Mouse (Mus musculus): ENCODE measurements around the gene Mgat4a. TPM values are rescaled to one million over a fixed set of nuclear protein-coding genes. Genes with fewer than 3 reads are reported as not detected.
"Not testable (repeated sequence)": the region's sequence is repeated elsewhere in the genome, so short reads cannot be mapped to it uniquely, and the experiment has no call there.

The Mgat4a gene
- polyA plus RNA-seq, 1 experiment from 2014 or later = 4.2 TPM

- Histone ChIP-seq H3K4me1 (no peaks in the 10 kb centered on the region), H3K27ac (no peak overlapping the region), H3K9ac (no peak overlapping the region), H3K27me3 (replicated peaks) (no peaks in the 10 kb centered on the region), H3K4me3 (no peak overlapping the region), H3K9me3 (no peaks in the 10 kb centered on the region), H3K4me2 (replicated peaks) (no peak overlapping the region), H3K36me3 (no peaks in the 10 kb centered on the region)
- ATAC-seq (ENCODE audit: low FRiP score, low read depth) = no peak
Observed at GRCm38 (mm10) chr1:37526257-37526656, 14.6 kb downstream of the Mgat4a start.

- ATAC-seq (ENCODE audit: low FRiP score, low read depth) = no peak
- Histone ChIP-seq H3K4me3 (no peak overlapping the region), H3K36me3 (no peaks in the 10 kb centered on the region), H3K27ac (no peak overlapping the region), H3K4me1 (no peaks in the 10 kb centered on the region), H3K9me3 (no peaks in the 10 kb centered on the region), H3K27me3 (replicated peaks) (no peaks in the 10 kb centered on the region), H3K9ac (no peak overlapping the region), H3K4me2 (replicated peaks) (no peak overlapping the region)
- WGBS = 85% methylated on average over 4 of the region's 4 CpGs
Observed at GRCm38 (mm10) chr1:37524669-37525068, 16.1 kb downstream of the Mgat4a start.

GRCm38 (mm10) chr1:37524122-37524521, 16.7 kb downstream of the Mgat4a start:
- H3K9ac ChIP-seq; H3K36me3 ChIP-seq; ATAC-seq (ENCODE audit: low FRiP score, low read depth); H3K9me3 ChIP-seq; H3K4me2 ChIP-seq (replicated peaks); H3K4me1 ChIP-seq; H3K4me3 ChIP-seq; H3K27me3 ChIP-seq (replicated peaks); H3K27ac ChIP-seq: not testable (repeated sequence)
- WGBS = 85% methylated on average over 4 of the region's 4 CpGs

GRCm38 (mm10) chr1:37523548-37523947, 17.3 kb downstream of the Mgat4a start:
- not testable (repeated sequence) for H3K4me1 ChIP-seq; H3K4me3 ChIP-seq; H3K27ac ChIP-seq; H3K27me3 ChIP-seq (replicated peaks); H3K9me3 ChIP-seq; ATAC-seq (ENCODE audit: low FRiP score, low read depth); H3K4me2 ChIP-seq (replicated peaks); H3K9ac ChIP-seq; H3K36me3 ChIP-seq
- 86% methylated on average over 3 of the region's 3 CpGs for WGBS

- Histone ChIP-seq H3K4me2 (replicated peaks) (no peak overlapping the region), H3K9me3 (no peaks in the 10 kb centered on the region), H3K4me3 (no peak overlapping the region), H3K4me1 (no peaks in the 10 kb centered on the region), H3K36me3 (no peaks in the 10 kb centered on the region), H3K27me3 (replicated peaks) (no peaks in the 10 kb centered on the region), H3K27ac (no peak overlapping the region), H3K9ac (no peak overlapping the region)
- 90% methylated on average over 5 of the region's 5 CpGs for WGBS
- ATAC-seq (ENCODE audit: low FRiP score, low read depth) = no peak
Observed at GRCm38 (mm10) chr1:37522101-37522500, 18.7 kb downstream of the Mgat4a start.

- Histone ChIP-seq H3K27me3 (replicated peaks) (no peaks in the 10 kb centered on the region), H3K9ac (no peak overlapping the region), H3K4me3 (no peak overlapping the region), H3K36me3 (no peaks in the 10 kb centered on the region), H3K4me1 (no peaks in the 10 kb centered on the region), H3K9me3 (no peaks in the 10 kb centered on the region), H3K27ac (no peak overlapping the region), H3K4me2 (replicated peaks) (no peak overlapping the region)
- no peak for ATAC-seq (ENCODE audit: low FRiP score, low read depth)
- WGBS = 90% methylated on average over 4 of the region's 4 CpGs
Observed at GRCm38 (mm10) chr1:37518791-37519190, 22.0 kb downstream of the Mgat4a start.

GRCm38 (mm10) chr1:37518124-37518720, 22.6 kb downstream of the Mgat4a start:
- 84% methylated on average over 4 of the region's 4 CpGs for WGBS
- H3K36me3 ChIP-seq = no peaks in the 10 kb centered on the region
- no peak overlapping the region for H3K9ac ChIP-seq
- no peak overlapping the region for H3K4me2 ChIP-seq (replicated peaks)
- H3K27me3 ChIP-seq (replicated peaks) = no peaks in the 10 kb centered on the region
- ATAC-seq (ENCODE audit: low FRiP score, low read depth) = no peak
- no peak overlapping the region for H3K4me3 ChIP-seq
- no peaks in the 10 kb centered on the region for H3K9me3 ChIP-seq
- no peaks in the 10 kb centered on the region for H3K4me1 ChIP-seq
- no peak overlapping the region for H3K27ac ChIP-seq

GRCm38 (mm10) chr1:37512961-37513431, 27.8 kb downstream of the Mgat4a start:
- Histone ChIP-seq H3K4me3 (no peak overlapping the region), H3K27ac (no peak overlapping the region), H3K9ac (no peak overlapping the region), H3K4me2 (replicated peaks) (no peak overlapping the region), H3K27me3 (replicated peaks) (no peaks in the 10 kb centered on the region), H3K36me3 (no peaks in the 10 kb centered on the region), H3K9me3 (no peaks in the 10 kb centered on the region), H3K4me1 (no peaks in the 10 kb centered on the region; the same call in 1 of the 2 replicates)
- ATAC-seq (ENCODE audit: low FRiP score, low read depth) = no peak
- 88% methylated on average over 2 of the region's 2 CpGs for WGBS

GRCm38 (mm10) chr1:37512109-37512640, 28.6 kb downstream of the Mgat4a start:
- Histone ChIP-seq H3K9ac (no peak overlapping the region), H3K36me3 (no peaks in the 10 kb centered on the region), H3K4me1 (no peaks in the 10 kb centered on the region; the same call in 1 of the 2 replicates), H3K27ac (no peak overlapping the region), H3K9me3 (no peaks in the 10 kb centered on the region), H3K4me3 (no peak overlapping the region), H3K27me3 (replicated peaks) (no peaks in the 10 kb centered on the region), H3K4me2 (replicated peaks) (no peak overlapping the region)
- ATAC-seq (ENCODE audit: low FRiP score, low read depth) = no peak
- WGBS = 65% methylated on average over 5 of the region's 5 CpGs

GRCm38 (mm10) chr1:37510193-37510592, 30.6 kb downstream of the Mgat4a start:
- Histone ChIP-seq H3K4me2 (replicated peaks) (no peak overlapping the region), H3K27me3 (replicated peaks) (no peaks in the 10 kb centered on the region), H3K9ac (no peak overlapping the region), H3K4me1 (no peaks in the 10 kb centered on the region; the same call in 1 of the 2 replicates), H3K4me3 (no peak overlapping the region), H3K9me3 (peaks cover 3% of the 10 kb centered on the region; the same call in 1 of the 2 replicates), H3K27ac (no peak overlapping the region), H3K36me3 (no peaks in the 10 kb centered on the region)
- ATAC-seq (ENCODE audit: low FRiP score, low read depth) = no peak
- WGBS = 81% methylated on average over 3 of the region's 3 CpGs

GRCm38 (mm10) chr1:37509437-37509836, 31.4 kb downstream of the Mgat4a start:
- Histone ChIP-seq H3K4me3 (no peak overlapping the region), H3K4me2 (replicated peaks) (no peak overlapping the region), H3K9ac (no peak overlapping the region), H3K4me1 (no peaks in the 10 kb centered on the region; the same call in 1 of the 2 replicates), H3K27ac (no peak overlapping the region), H3K9me3 (peaks cover 3% of the 10 kb centered on the region; the same call in 1 of the 2 replicates), H3K36me3 (no peaks in the 10 kb centered on the region), H3K27me3 (replicated peaks) (0 out of 2 replicates have a peak, but pooled peaks cover 3% of the 10 kb centered on the region)
- WGBS = 83% methylated on average over 5 of the region's 5 CpGs
- no peak for ATAC-seq (ENCODE audit: low FRiP score, low read depth)

- Histone ChIP-seq H3K4me2 (replicated peaks) (no peak overlapping the region), H3K27me3 (replicated peaks) (peaks cover 29% of the 10 kb centered on the region), H3K9me3 (peaks cover 3% of the 10 kb centered on the region; the same call in 1 of the 2 replicates), H3K4me3 (no peak overlapping the region), H3K4me1 (no peaks in the 10 kb centered on the region), H3K9ac (no peak overlapping the region), H3K36me3 (no peaks in the 10 kb centered on the region), H3K27ac (no peak overlapping the region)
- 94% methylated on average over 9 of the region's 9 CpGs for WGBS
- ATAC-seq (ENCODE audit: low FRiP score, low read depth) = no peak
Observed at GRCm38 (mm10) chr1:37505348-37505730, 35.5 kb downstream of the Mgat4a start.
